Mouse (Mus musculus) bone marrow macrophage, adult 2 months (primary cell): ENCODE results near the gene Alb.

Source experiments
- CTCF ChIP-seq: IDR thresholded peaks from 2 replicates; pipeline ENCODE4 v1.5.1; 2012; ENCODE audit warnings: low read depth, mild to moderate bottlenecking, low read length, moderate library complexity
- POLR2A ChIP-seq: IDR thresholded peaks from 2 replicates; pipeline ENCODE4 v1.6.1; 2012; ENCODE audit warnings: mild to moderate bottlenecking, low read depth, low read length, borderline replicate concordance

DNA sequence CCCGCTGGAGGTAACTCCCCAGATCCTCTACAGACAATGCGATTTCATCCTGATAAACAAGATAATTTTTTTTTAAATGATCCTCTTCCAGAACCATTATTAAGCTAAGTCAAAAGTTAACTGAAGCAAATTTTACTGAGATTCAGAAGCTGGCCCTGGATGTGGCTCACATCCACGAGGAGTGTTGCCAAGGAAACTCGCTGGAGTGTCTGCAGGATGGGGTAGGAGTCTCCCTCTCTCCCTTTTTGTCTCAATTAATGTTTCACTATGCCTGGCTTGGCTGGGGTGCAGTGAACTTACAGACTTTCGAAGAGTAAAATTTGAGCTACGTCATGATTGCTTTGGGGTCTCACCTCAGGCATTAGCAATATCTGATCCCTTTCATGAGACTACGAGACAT, 38.8 kb downstream of the Alb start:
- no peak for TF ChIP-seq CTCF
- TF ChIP-seq POLR2A = no peak
